Mouse (Mus musculus) CH12.LX (cell line): ENCODE measurements around the gene Pikfyve. TPM values are rescaled to one million over a fixed set of nuclear protein-coding genes. Genes with fewer than 3 reads are reported as not detected.

Source experiments
- DNase-seq: peaks from one replicate; pipeline ENCODE4 v3.0.0-alpha.2; 2013; ENCODE audit errors: extremely low read depth
- H3K27ac ChIP-seq: 2 replicates; pipeline ENCODE4 v1.5.1; 2012; ENCODE audit warnings: low read depth, mild to moderate bottlenecking, control low read depth, moderate library complexity; ENCODE audit not compliant: insufficient read depth
- H3K27me3 ChIP-seq: replicated peaks from 2 replicates; pipeline ENCODE3; 2012; ENCODE audit warnings: inconsistent platforms
- H3K36me3 ChIP-seq, 2 experiments: replicated peaks in 1 of 2; 2 replicates each; pipeline versions ENCODE3 to v1.6.1; 2012; ENCODE audit warnings: inconsistent platforms in 1 of 2, low read length in 1 of 2, mild to moderate bottlenecking in 1 of 2, mixed read lengths in 1 of 2, moderate library complexity in 1 of 2; ENCODE audit not compliant: control insufficient read depth in 1 of 2, insufficient read depth in 1 of 2
- H3K4me1 ChIP-seq, 2 experiments: 2 replicates each; pipeline ENCODE4 v1.6.1; 2012; ENCODE audit warnings: inconsistent platforms in 1 of 2, moderate library complexity in 1 of 2; ENCODE audit not compliant: insufficient read depth in 2 of 2, control insufficient read depth in 1 of 2
- H3K4me2 ChIP-seq: 2 replicates; pipeline ENCODE4 v1.6.1; 2012; ENCODE audit warnings: low read depth, mild to moderate bottlenecking, control low read depth; ENCODE audit not compliant: poor library complexity, insufficient read depth, severe bottlenecking
- H3K4me3 ChIP-seq, 3 experiments: fragments of 150-350 bp in 1 of 3; sonication (generic) in 1 of 3; replicated peaks in 1 of 3; 2 replicates each; pipeline versions ENCODE3 to v1.5.1; 2011 to 2012; ENCODE audit warnings: low read depth in 2 of 3, low read length in 2 of 3, mild to moderate bottlenecking in 2 of 3, moderate library complexity in 2 of 3, control low read depth in 1 of 3, improper control_type of control experiment in 1 of 3, inconsistent platforms in 1 of 3, mixed read lengths in 1 of 3; ENCODE audit not compliant: poor library complexity in 1 of 3
- H3K79me2 ChIP-seq: replicated peaks from 2 replicates; pipeline ENCODE4 v1.6.1; 2012; ENCODE audit warnings: mild to moderate bottlenecking, moderate library complexity; ENCODE audit not compliant: control insufficient read depth, poor library complexity, insufficient read depth, severe bottlenecking; ENCODE audit errors: extremely low read depth
- H3K9ac ChIP-seq: 2 replicates; pipeline ENCODE4 v1.6.1; 2012; ENCODE audit warnings: low read depth, mild to moderate bottlenecking, control low read depth, moderate library complexity; ENCODE audit not compliant: insufficient read depth
- H3K9me3 ChIP-seq: replicated peaks from 2 replicates; pipeline ENCODE3; 2012; ENCODE audit warnings: low read length, inconsistent platforms, mixed read lengths
- BHLHE40 ChIP-seq: IDR thresholded peaks from 2 replicates; pipeline ENCODE4 v1.6.1; 2011; ENCODE audit warnings: mild to moderate bottlenecking, low read depth, low read length, improper control_type of control experiment
- CHD1 ChIP-seq: IDR thresholded peaks from 2 replicates; pipeline ENCODE4 v1.6.1; 2012; ENCODE audit warnings: low read depth, low read length, improper control_type of control experiment, inconsistent platforms
- CHD2 ChIP-seq: IDR thresholded peaks from 2 replicates; pipeline ENCODE4 v1.6.1; 2011; ENCODE audit warnings: low read length, improper control_type of control experiment
- CTCF ChIP-seq, 2 experiments: IDR thresholded peaks in 1 of 2; conservative IDR thresholded peaks in 1 of 2; 2 replicates each; pipeline ENCODE4 v1.5.1; 2011 to 2012; ENCODE audit warnings: low read depth in 2 of 2, low read length in 2 of 2, improper control_type of control experiment in 1 of 2, inconsistent platforms in 1 of 2, mild to moderate bottlenecking in 1 of 2, moderate library complexity in 1 of 2
- ETS1 ChIP-seq: conservative IDR thresholded peaks from 2 replicates; pipeline ENCODE4 v1.6.1; 2012; ENCODE audit warnings: low read depth, mild to moderate bottlenecking, inconsistent platforms, low read length, improper control_type of control experiment, moderate library complexity
- HCFC1 ChIP-seq: IDR thresholded peaks from 2 replicates; pipeline ENCODE4 v1.6.1; 2012; ENCODE audit warnings: low read depth, mild to moderate bottlenecking, inconsistent platforms, low read length, improper control_type of control experiment
- MYC ChIP-seq: IDR thresholded peaks from 2 replicates; pipeline ENCODE4 v1.6.1; 2011; ENCODE audit warnings: low read depth, mild to moderate bottlenecking, improper control_type of control experiment, low read length
- POLR2AphosphoS2 ChIP-seq: IDR thresholded peaks from 2 replicates; pipeline ENCODE4 v1.6.1; 2011; ENCODE audit warnings: low read depth, low read length, improper control_type of control experiment
- RAD21 ChIP-seq: IDR thresholded peaks from 2 replicates; pipeline ENCODE4 v1.6.1; 2011; ENCODE audit warnings: low read depth, mild to moderate bottlenecking, low read length, improper control_type of control experiment, moderate library complexity
- SIN3A ChIP-seq: IDR thresholded peaks from 2 replicates; pipeline ENCODE4 v1.6.1; 2012; ENCODE audit warnings: low read length, improper control_type of control experiment, inconsistent platforms
- SMC3 ChIP-seq: IDR thresholded peaks from 2 replicates; pipeline ENCODE4 v1.6.1; 2011; ENCODE audit warnings: low read depth, low read length, improper control_type of control experiment
- TBP ChIP-seq: conservative IDR thresholded peaks from 2 replicates; pipeline ENCODE4 v1.6.1; 2011; ENCODE audit warnings: low read depth, low read length, improper control_type of control experiment
- TCF12 ChIP-seq: IDR thresholded peaks from 2 replicates; pipeline ENCODE4 v1.6.1; 2014; ENCODE audit warnings: low read depth, mild to moderate bottlenecking, inconsistent platforms, low read length, improper control_type of control experiment
- UBTF ChIP-seq: IDR thresholded peaks from 2 replicates; pipeline ENCODE4 v1.6.1; 2012; ENCODE audit warnings: low read depth, mild to moderate bottlenecking, inconsistent platforms, low read length, improper control_type of control experiment, moderate library complexity
- USF2 ChIP-seq: conservative IDR thresholded peaks from 2 replicates; pipeline ENCODE4 v1.6.1; 2011; ENCODE audit warnings: low read depth, low read length, improper control_type of control experiment
- ZKSCAN1 ChIP-seq: IDR thresholded peaks from 2 replicates; pipeline ENCODE4 v1.6.1; 2012; ENCODE audit warnings: low read depth, inconsistent platforms, low read length, improper control_type of control experiment, borderline replicate concordance
- ZNF384 ChIP-seq: IDR thresholded peaks from 2 replicates; pipeline ENCODE4 v1.6.1; 2012; ENCODE audit warnings: low read depth, low read length, improper control_type of control experiment, inconsistent platforms
- dilution Hi-C: fragments of 300-500 bp; cut with MboI; formaldehyde crosslinking; loops from 2 replicates; pipeline ENCODE4 v1.14.3; 2020; ENCODE audit warnings: low sequenced_read_pairs; ENCODE audit not compliant: extremely low pct_unique_long_range_greater_than_20kb, extremely low pct_ligation_motif_present
- in situ Hi-C: fragments of 300-500 bp; cut with MboI; formaldehyde crosslinking; loops from 3 replicates; pipeline ENCODE4 v1.14.3; 2019; ENCODE audit warnings: low sequenced_read_pairs, low pct_ligation_motif_present, low pct_unique_long_range_greater_than_20kb, mixed read lengths
- polyA plus RNA-seq: library from polyadenylated mRNA; unstranded; fragments of >175 nt; gene quantifications from 2 replicates; pipeline ENCODE4 v1.2.1, GENCODE M21; 2012; ENCODE audit warnings: low read depth; ENCODE audit not compliant: insufficient read length
- total RNA-seq, 2 experiments: library from RNA; depleted of rRNA; stranded (reverse); fragments of 300-350 nt in 1 of 2; fragments of >200 nt in 1 of 2; gene quantifications; 2 replicates each; pipeline ENCODE4 v1.2.3; 2012 to 2014

Gene Pikfyve
- total and polyA plus RNA-seq, 3 experiments = 12.6 to 25.5 (median 14.5) TPM

DNA sequence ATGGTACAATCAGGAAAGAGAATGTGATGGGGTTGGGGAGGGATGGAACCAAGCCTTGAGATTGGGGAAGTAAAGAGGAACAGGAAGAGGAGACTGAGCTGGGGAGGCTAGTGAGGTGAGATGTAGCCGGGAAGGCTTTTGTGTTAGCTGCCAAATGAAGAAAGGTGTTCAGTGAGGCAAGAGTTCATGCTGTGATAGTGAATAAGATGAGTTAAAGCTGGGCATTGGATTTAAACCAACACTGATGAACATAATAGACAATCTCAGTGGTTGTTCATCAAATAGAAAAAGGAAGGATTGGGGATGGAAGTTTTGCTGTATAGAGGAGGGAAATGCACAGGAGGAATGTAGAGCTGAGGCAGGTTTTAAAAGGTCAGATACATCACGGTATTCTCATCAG is 26.7 kb downstream of the Pikfyve start:
- Histone ChIP-seq H3K9me3 (peaks cover 7% of the 10 kb centered on the region), H3K4me1 (peaks cover 0 to 4% of the 10 kb centered on the region in 2 experiments; a peak in 1 of 4 replicates)
- in situ Hi-C loops = no loop called here
- TF ChIP-seq SMC3 (no peak), BHLHE40 (no peak), ZKSCAN1 (no peak), CHD1 (no peak), POLR2AphosphoS2 (no peak), TCF12 (no peak), HCFC1 (no peak), UBTF (no peak), CHD2 (no peak), ETS1 (no peak), TBP (no peak), RAD21 (no peak), SIN3A (no peak), CTCF (conservative IDR thresholded peaks at IDR 0.05 in 1 of 2, IDR thresholded peaks at IDR 0.05 in 1 of 2; ENCODE audit: low read depth in 2 of 2, low read length in 2 of 2) (no peak)
- TF ChIP-seq, all 38 proteins: peak for 0
- dilution Hi-C loops = no loop called here
- no peak overlapping the region for H3K4me3 ChIP-seq
- H3K27ac ChIP-seq = no peak overlapping the region
- no peaks in the 10 kb centered on the region for H3K79me2 ChIP-seq
- no peak overlapping the region for H3K4me2 ChIP-seq
- H3K36me3 ChIP-seq = peaks cover 13 to 58% of the 10 kb centered on the region in 2 experiments
- no peak overlapping the region for H3K9ac ChIP-seq
- no peak for DNase-seq
- no peaks in the 10 kb centered on the region for H3K27me3 ChIP-seq

GRCm38 (mm10) chr1:65217567-65217966 is 31.1 kb downstream of the Pikfyve start:
- in situ Hi-C loops = no loop called here
- TF ChIP-seq MYC (no peak), RAD21 (no peak), USF2 (no peak), ZNF384 (no peak), HCFC1 (no peak)
- Histone ChIP-seq H3K27me3 (no peaks in the 10 kb centered on the region), H3K4me3 (no peak overlapping the region), H3K36me3 (peaks cover 8 to 49% of the 10 kb centered on the region in 2 experiments), H3K27ac (no peak overlapping the region), H3K4me1 (peaks cover 0 to 11% of the 10 kb centered on the region in 2 experiments; a peak in 2 of 4 replicates), H3K9me3 (peaks cover 2% of the 10 kb centered on the region), H3K9ac (no peak overlapping the region), H3K79me2 (no peaks in the 10 kb centered on the region), H3K4me2 (no peak overlapping the region)
- dilution Hi-C loops = no loop called here
- DNase-seq = no peak
